Mouse (Mus musculus) urinary bladder, adult 18-20 months (tissue): ENCODE data around the gene Catsper3.

Source experiments
- DNase-seq, 2 experiments: peaks; one replicate each; pipeline ENCODE4 v3.0.0; 2022; ENCODE audit warnings: low spot score in 2 of 2, mixed read lengths in 2 of 2

Gene Catsper3

DNA sequence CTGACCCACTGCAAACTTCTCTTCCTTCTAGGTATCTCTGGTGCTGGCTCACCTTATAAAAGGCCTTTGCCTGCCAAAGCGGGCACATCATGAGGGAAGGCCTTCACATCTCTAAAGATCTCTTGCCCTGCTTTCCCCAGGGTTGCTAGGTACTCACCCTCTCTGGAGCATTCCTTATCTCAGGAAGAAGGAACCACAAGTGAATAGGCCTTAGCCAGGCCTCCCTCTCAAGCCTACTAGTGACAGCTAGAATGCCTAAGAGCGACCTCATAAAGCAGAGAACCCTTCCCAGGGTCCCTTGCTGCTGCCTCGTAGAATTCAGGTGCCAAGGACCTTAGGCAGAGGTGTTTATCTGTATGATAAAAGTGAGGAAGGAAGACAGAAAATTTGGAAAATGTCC is at the start of gene Catsper3:
Gene Catsper3, plus strand, starts transcription at position 301 of the 400 bp plus-strand sequence.
- DNase-seq, result no peak

DNA sequence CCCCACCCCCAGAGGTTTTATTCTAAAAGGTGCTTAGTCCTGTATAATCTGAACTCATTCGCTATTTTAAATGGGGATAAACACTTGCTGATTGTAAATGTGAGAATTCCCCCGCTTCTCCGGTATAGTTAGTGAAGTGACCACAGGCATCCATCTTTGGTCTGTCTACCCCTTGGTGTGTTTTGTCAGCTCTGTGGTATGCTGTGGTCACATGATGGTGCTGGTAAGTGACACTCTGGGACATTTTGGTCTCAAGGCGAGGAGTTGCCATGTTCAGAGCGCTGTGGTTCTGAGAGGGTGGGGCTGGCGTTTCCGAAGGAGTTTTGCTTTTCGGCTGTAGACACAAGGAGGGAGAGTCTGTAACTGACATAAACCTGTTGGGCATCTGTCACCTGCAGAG is 46.5 kb upstream of the Catsper3 start:
- no peak for DNase-seq

DNA sequence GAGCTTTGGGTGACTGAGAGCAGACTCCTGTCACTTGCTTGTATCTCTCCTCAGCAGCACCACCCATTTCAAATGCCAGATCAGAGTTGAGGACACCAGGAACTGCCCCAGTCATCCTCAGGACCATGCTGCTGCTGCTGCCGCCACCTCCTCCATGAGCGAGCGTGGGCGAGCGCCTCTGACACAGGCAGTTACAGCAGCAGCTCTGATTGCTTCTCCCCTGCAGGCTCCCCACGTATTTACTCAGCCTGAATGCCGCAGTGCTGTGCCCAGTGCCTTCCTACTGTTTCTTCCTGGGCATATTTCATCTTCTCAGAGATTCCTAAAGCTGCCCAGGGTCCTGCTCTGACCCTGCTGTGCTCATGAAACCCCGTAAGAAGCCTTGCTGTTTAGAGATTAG is 42.1 kb upstream of the Catsper3 start:
- DNase-seq, result no peak

DNA sequence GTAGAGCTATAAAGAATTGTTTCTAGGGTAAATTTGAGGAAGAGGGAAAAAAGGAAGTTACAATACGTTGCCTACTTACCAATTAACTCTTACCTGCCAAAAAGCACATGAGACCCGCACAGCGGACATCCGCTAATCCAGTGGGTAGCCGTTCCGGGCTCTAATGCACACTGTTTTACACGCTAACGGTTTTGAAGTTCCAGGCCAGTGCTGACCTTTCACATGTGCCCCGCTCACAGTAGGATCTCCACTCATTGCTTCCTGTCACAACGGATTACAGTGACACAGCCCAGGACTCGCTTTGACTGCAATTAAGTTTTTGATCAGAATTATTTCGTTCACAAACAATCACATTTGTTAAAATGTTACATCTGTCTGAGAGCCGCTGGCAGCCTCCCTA is 30.0 kb upstream of the Catsper3 start:
- DNase-seq, result no peak

DNA sequence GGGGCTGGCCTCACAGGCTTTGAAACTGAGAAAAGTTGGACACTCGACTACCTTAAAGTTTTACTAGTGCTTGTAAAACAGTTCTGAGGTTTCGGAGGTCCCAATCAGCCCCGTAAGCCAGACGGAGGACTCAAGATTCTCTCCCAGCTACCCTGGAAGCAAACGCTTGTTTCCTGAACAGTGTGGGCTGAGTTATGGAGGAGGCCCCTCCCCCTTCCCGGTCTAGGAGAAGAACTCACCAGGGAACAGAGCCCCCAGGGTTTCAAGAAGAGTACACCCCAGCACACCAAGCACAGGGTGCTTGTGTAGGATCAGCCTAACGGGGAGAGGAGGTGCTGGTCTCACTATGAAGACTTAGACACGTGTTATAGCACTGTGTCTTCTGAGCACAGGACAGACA is 27.6 kb upstream of the Catsper3 start:
- DNase-seq, result no peak

DNA sequence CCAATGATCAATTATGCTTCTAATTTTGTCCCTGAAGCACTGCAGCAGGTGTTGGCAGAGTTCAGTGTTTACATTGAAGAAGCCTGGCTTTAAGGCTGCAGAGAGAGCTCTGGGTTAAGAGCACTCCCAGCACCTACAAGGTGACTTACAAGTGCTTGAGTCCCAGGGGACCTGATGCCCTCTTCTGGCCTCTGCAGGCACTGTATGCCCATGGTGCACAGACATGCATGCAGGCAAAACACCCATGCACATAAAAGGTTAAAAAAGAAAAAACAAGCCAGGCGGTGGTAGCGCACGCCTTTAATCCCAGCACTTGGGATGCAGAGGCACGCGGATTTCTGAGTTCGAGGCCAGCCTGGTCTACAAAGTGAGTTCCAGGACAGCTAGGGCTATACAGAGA is 26.7 kb upstream of the Catsper3 start:
- DNase-seq, result no peak

DNA sequence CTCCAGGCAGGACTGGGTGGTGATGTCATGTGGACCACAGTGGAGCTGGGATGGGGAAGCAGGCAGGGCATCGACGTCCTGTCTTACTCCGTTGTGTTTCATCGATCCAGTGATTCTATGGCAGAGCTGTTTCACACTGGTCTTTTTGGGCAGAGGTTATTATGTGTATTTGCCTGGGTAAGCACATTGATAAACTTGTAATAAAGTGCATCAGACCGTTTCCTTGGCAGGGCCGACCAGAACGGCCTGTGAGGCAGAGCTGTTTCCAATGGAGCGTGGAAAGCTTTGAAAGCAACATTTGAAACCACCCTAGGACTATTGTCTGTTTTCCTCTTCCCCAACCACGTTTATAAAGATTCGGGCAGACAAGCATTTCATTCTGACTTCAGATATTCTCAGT is 23.8 kb upstream of the Catsper3 start:
- no peak for DNase-seq

DNA sequence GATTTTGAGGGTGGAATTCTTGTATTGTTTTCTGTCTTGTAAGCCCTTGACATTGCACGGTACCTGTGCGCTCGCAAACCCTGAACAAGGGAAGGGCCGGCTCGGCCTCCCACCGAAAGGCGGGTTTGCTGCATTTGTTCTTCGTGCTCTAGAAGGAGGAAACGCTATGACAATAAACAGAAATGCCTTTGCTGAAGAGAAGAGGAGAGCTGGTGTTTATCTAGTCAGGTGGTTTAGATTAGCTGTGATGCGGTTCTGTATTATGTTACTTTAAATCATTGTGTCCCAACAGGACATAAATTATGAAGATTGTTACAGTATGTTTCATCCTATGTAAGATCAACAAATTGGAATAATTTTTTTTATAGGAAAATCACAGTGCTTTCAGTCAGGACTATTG is 22.9 kb upstream of the Catsper3 start:
- no peak for DNase-seq

DNA sequence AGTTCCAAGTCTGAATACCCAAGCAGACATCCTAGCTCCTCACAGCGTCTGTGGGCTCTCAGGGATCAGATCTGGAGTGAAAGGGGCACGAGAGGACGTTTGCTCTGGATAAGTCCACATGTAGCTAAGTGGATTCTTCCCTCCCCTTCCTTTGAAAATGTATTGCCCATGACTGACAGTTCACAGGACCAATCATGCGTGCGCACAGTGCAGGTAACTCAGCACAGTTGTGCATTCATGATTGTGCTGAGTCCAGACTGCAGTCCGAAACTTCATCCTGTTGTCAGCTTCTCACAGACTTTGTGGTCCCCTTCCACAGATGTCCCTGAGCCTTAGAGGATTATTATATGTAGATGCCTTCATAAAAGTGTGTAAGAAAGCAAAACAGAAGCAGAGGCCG is 10.0 kb upstream of the Catsper3 start:
- no peak for DNase-seq

DNA sequence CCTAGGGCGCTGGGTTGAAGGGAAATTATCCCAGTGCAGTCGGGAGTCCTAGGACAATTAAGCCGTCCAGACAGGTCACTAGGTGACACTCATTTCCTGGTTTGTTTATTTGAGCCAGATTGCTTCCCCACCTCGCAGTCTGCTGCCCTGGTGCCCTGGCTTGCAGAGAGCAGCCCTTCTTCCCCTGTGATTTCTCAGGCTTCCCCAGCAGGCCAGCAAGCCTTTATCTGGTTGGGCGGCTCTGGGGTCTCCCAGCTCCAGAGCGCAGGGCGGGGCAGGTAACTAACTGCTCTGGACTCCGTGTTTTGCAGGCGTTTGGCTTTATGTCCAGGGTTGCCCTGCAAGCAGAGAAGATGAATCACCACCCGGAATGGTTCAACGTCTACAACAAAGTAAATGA is 9.3 kb upstream of the Catsper3 start:
- DNase-seq, result no peak

DNA sequence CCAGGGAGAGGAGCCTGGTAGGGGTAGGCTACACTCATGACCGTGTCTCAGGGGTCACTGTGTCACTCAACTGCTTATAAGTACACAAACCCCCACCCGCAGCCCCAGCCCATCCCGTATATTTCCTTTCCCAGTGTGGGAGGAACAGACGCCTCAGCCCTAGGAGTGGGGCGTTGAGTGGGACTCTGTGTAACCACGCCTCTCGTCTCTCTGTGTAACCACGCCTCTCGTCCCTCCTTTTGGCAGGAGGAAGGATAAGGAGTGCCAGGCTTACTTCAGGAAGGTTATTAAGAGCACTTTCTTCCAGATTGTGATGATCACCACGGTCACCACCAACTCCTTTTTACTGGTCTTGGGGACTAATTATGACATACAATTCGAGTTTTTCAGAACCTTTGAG is 1.8 kb downstream of the Catsper3 start:
- DNase-seq, result no peak

DNA sequence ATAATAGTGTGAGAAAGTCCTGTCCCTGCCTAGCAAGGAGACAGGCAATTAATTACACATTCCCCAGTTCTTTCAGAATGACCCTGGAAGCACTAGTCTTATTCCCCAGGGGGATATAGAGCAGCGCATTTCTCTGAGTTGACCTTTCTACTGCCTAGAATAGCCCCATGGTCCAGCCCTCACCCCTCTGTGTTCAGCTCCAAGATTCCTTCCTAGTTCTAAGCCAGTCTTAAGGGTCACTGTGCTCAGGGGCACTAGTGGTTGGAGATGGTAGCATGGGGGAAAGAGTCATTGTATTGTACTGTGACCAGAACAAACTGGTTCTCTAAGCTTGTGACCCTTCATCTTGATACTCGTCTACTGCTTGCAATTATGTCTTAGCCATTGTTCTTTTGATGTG is 16.9 kb downstream of the Catsper3 start:
- DNase-seq, result no peak

DNA sequence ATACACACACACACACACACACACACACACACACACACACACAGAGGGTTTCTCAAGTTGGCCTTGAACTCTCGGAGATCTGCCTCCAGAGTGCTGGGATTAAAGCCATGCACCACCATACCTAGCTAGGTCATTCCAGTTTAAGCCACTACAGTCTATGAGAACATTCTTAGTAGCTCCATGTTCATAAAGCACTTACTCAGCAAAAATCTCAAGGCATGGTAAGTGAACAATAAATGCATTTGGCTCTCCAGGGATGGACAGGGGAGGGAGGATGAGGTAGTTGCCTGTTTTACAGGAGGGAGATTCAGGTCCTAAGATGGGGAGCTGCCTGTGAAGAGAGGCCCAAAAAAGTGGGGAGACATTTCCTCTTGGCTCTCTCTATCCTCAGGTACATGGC is 19.6 kb downstream of the Catsper3 start:
- no peak for DNase-seq

DNA sequence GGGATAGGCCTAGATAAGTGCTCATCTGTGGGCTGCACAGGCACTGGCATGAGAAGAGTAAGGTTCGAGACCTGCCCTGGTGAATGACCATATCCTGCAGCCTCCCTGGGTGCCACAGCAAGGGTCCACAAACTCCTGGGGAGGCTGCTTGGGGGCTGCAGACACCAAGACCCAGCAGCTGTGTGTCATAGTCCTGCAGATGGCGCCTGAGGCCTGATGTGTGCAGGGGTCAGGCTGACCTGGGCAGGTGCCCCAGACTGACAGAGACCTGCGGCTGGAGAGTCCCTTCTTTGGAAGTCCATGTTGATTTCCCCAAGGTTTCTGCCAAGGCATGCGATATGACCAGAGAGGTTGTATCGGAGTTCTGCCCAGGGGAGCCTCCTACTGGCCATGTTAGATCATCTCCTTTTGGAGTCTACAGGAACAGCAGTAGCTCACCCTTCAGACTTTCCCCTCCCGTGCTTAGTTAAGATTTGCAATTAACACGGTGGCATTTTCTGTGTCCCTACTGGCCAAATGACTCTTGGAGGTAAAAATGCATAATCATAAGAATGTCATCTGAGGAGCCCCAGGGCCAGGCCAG is 24.8 kb downstream of the Catsper3 start:
- DNase-seq, result no peak

DNA sequence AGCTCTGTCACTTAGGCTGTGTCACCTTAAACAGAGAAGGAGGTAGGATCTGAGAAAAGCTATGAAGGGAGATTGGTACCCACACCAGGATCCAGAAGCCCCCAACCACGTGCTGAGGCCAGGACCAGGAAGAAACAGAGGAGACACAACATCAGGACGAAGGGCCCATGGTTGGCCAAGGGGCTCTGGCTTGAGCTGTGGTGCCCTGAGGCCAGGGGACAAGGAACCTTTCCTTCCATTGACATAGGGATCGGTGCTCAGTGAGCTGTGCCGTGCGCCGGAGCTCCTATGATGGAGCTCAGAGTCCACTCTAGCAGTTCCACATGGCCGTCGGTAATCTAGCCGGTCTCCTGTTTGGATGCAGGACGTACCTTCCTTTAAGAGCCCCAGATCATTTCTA is 25.3 kb downstream of the Catsper3 start:
- DNase-seq, result no peak

DNA sequence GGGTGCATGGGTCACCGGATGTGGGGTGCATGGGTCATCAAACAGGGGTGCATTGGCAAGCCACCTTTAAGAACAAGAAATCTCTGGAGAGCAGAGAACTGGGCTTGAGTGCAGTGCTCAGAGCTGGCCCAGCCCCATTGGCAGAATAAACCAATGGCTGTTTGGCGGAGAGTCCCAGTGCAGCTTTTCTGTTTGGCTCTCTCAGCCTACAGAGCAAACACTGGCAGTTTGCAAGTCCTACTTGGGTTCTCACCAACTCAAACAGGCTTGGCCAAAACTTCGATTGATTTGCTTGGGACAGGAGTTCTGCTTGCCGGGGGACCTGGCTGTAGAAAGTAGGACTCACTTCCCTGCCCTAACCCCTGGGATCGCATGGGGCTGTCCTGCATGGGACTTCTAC is 26.6 kb downstream of the Catsper3 start:
- DNase-seq, result no peak

DNA sequence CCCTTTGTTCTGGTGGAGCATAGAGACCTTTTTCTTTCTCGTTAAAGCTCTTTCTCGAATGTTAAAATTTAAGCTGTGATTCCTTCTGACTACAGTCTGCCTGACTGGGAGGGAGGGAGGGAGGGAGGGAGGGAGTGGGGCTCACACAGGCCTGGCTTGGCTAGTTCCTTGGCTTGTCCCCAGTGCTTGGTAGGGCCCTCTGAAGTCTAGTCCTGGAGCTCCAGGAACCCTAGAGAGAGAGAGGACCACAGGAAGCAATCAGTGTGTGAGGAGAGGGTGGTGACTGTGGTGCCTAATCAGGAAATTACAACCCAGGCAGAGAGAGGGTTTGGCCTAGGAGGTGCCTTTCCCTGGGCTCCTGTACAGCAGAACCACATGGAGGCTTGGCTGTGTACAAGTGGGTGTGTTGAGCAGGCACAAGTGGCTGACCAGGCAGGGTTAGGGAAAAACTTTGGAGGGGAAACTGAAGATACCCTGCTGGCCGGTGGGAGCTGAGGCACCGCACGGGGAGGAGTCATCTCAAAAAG is 29.2 kb downstream of the Catsper3 start:
- DNase-seq, result no peak

DNA sequence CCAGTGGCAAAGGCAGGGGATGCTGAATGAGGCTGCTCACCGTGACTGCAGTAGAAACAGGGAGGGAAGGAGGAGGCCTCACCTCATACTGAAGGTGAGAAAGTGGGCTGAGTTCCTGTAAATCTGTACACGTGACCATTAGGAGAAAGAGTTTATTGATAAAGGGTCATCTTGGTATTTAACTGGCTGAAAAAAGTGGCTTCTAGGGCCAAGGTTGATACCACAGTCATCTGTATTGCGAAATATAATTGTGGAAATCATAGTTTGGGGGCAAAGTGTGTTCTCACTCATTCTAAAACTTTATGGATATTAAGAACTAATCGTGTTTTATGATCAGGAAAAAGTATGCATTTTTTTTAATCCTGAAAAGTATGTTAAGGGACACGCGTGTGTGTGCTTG is 30.5 kb downstream of the Catsper3 start:
- no peak for DNase-seq

DNA sequence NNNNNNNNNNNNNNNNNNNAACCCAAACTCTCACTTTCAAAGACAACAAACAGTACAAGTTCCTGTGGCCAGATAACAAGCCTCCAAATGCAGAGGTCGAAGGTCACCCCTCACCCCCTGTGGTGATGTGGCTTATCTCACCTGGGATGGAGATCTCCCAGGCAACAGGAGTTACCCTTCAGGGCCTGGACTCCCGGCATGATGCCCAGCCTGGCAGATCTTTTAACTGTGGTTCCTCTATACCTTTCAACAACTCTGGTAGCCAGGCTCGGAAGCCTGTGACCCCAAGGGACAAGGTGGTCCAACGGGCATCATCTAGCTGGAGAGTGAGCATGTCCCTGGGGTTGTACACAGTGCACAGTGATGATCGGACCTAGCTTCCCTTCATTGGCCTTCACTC is 38.1 kb downstream of the Catsper3 start:
- DNase-seq, result no peak

DNA sequence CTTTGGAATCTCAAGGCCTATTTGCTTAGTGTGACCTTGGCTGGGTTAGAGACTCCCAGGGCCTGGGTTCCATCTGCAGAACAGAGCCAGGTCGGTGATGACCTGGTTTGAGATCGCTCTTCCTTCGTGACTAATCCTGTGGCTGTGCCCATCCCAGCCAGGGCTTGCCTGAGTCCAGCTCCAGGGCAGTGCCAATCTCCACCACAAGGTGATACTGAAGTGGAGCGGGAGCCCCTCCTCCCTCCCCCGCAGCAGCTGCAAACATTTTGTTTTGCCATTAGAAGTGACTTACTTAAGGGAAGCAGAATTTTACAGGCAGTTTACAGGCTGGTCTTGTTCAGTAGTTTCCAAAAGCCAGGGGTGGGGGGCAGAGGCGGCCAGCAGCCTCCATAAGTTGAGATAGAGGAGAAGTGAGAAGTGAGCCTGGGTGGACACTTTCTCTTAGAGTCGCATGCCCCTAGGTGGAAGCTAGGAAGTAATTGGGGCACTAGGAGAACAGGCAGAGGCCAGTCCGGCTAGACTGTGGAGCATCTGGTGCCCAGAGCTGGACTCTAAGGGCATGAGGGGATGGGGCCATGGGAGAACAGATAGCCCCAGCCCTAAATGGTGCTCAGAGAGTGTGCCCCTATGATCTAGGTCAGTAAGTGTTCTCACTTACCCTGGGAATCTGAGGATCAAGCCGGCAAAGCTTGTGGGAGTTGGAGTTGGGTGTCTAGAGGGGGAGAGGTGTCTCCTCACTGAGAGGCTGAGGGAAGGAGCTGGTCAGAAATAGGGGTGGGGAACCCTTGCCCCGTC is 40.0 kb downstream of the Catsper3 start:
- no peak for DNase-seq

DNA sequence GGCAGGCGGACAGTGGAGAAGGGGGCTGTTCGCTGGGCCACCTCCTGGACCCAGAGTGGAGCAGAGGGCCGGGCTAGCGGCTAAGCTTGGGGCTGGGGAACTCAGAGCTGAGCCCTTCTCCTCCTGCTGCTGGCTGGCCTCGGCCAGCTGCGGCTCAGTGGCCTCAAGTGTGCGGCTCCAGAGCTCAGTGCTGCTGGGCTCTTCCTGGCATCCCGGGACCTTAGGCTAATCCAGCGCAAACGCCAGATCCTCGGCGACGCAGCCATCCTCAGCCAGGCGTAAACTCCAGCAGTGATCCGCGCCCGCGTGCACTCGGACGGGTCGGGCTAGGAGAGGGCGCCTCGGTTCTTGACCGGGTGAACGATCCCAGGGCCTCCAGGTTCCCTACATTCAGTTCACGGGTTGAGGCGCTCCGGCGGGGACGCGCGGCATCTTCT is 40.9 kb downstream of the Catsper3 start:
- no peak for DNase-seq

DNA sequence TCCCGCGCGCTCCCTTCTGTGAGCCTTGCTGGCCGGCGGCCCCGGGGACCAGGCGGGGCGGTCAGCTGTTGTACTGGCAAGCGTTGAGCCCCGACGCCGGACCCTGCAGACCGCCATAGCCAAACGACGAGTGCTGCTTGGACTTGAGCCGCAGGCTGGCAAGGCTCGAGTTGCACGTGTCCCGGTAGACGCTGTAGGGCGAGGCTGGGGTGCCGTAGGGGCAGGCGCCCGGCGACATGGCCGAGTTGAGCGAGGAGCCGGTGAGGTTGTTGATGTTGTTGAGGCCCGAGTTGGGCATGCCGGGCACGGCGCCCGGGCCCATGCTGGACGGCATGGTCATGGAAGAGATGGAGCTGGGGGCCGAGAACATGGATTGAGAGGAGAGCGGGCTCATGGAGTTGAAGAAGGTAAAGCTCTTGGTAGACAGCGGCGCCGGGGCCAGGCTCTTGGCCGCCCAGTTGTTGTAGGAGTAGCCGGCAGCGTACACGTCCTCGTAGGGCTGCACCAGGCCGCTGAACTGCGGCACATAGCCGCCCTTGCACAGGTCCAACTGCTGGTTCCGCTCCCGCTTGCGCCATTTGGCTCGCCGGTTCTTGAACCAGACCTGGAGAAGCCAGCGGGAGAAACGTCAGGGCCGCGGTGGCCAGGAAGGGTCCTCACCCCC is 41.8 kb downstream of the Catsper3 start:
- DNase-seq, result peak in 1 of 2 experiments; percentile 58
